Mouse (Mus musculus): ENCODE measurements at regions not wholly inside any gene's neighbourhood (a gene's known extent, or its start where the extent isn't known, plus 50 kb on each side); places are given as distances from the start of the nearest gene placed in this dataset.

- ChIA-PET CTCF (no interaction called here), POLR2A (interaction anchor here in 3 of 4 experiments (0.5 to 6.6 kb wide), 29 partner anchors 9 to 204 kb away, joined by 3 to 55 read pairs (median 4); no protein-coding TSS in a partner anchor)
Observed at GRCm38 (mm10) chr14:76698718-76699402, 142.2 kb upstream of the Serp2 start.

- CTCF ChIA-PET: no interaction called here
- POLR2A ChIA-PET: interaction anchor here in 3 of 4 experiments (0.5 to 6.6 kb wide), 18 partner anchors 11 to 312 kb away, joined by 3 to 55 read pairs (median 3); partner anchors contain the start of gene Serp2 (in 1 of the 3)
Observed at GRCm38 (mm10) chr14:76696729-76697128, 140.0 kb upstream of the Serp2 start.

- CTCF ChIA-PET: interaction anchor here in 1 of 4 experiments (0.6 kb wide), 1 partner anchor 272 kb away, joined by 6 read pairs; no protein-coding TSS in a partner anchor
Observed at GRCm38 (mm10) chr14:76695691-76696355, 139.1 kb upstream of the Serp2 start.

GRCm38 (mm10) chr14:76694894-76695293 is 138.2 kb upstream of the Serp2 start:
- ChIA-PET POLR2A (interaction anchor here in 2 of 4 experiments (0.6 to 6.6 kb wide), 7 partner anchors 9 to 199 kb away, joined by 3 to 55 read pairs (median 7); no protein-coding TSS in a partner anchor), CTCF (no interaction called here)

More at GRCm38 (mm10) chr14:76695691-76696355, 139.1 kb upstream of the Serp2 start:
- POLR2A ChIA-PET: interaction anchor here in 3 of 4 experiments (0.5 to 6.6 kb wide), 17 partner anchors 10 to 313 kb away, joined by 3 to 55 read pairs (median 3); partner anchors contain the start of gene Serp2 (in 1 of the 3)

GRCm38 (mm10) chr14:76693351-76694317 is 136.9 kb upstream of the Serp2 start:
- POLR2A ChIA-PET: interaction anchor here in 3 of 4 experiments (0.7 to 6.6 kb wide), 7 partner anchors 10 to 306 kb away, joined by 3 to 55 read pairs (median 3); no protein-coding TSS in a partner anchor
- CTCF ChIA-PET: interaction anchor here in 1 of 4 experiments (0.7 kb wide), 2 partner anchors 51 to 63 kb away, joined by 6 to 10 read pairs; no protein-coding TSS in a partner anchor

- POLR2A ChIA-PET: interaction anchor here in 2 of 4 experiments (1.1 to 2.8 kb wide), 2 partner anchors 182 to 183 kb away, joined by 5 to 10 read pairs; no protein-coding TSS in a partner anchor
Observed at GRCm38 (mm10) chr14:76687971-76688407, 131.3 kb upstream of the Serp2 start.

GRCm38 (mm10) chr14:76686762-76687453 is 130.2 kb upstream of the Serp2 start:
- CTCF ChIA-PET: no interaction called here

More at GRCm38 (mm10) chr14:76687971-76688407, 131.3 kb upstream of the Serp2 start:
- CTCF ChIA-PET: no interaction called here

GRCm38 (mm10) chr14:76685830-76686761 is 129.4 kb upstream of the Serp2 start:
- ChIA-PET CTCF (interaction anchor here in 1 of 4 experiments (0.6 kb wide), 1 partner anchor 135 kb away, joined by 3 read pairs; no protein-coding TSS in a partner anchor), POLR2A (interaction anchor here in 3 of 4 experiments (0.7 to 3.7 kb wide), 22 partner anchors 8 to 1784 kb away, joined by 3 to 21 read pairs (median 3); no protein-coding TSS in a partner anchor)

More at GRCm38 (mm10) chr14:76686762-76687453, 130.2 kb upstream of the Serp2 start:
- POLR2A ChIA-PET: interaction anchor here in 3 of 4 experiments (0.6 to 3.7 kb wide), 14 partner anchors 9 to 1784 kb away, joined by 3 to 21 read pairs (median 4); no protein-coding TSS in a partner anchor

GRCm38 (mm10) chr14:76684327-76684726 is 127.6 kb upstream of the Serp2 start:
- ChIA-PET CTCF (no interaction called here), POLR2A (interaction anchor here in 2 of 4 experiments (0.6 to 3.7 kb wide), 9 partner anchors 9 to 179 kb away, joined by 3 to 21 read pairs (median 4); no protein-coding TSS in a partner anchor)

- ChIA-PET CTCF (interaction anchor here in 2 of 4 experiments (0.6 to 0.9 kb wide), 2 partner anchors 106 to 182 kb away, joined by 3 to 8 read pairs; no protein-coding TSS in a partner anchor), POLR2A (interaction anchor here (0.6 to 2.6 kb wide), 26 partner anchors 8 to 600 kb away, joined by 3 to 10 read pairs (median 4); no protein-coding TSS in a partner anchor)
Observed at GRCm38 (mm10) chr14:76681581-76682377, 125.1 kb upstream of the Serp2 start.

GRCm38 (mm10) chr14:76678512-76679134 is 121.9 kb upstream of the Serp2 start:
- CTCF ChIA-PET: interaction anchor here in 1 of 4 experiments (0.6 kb wide), 1 partner anchor 15 kb away, joined by 3 read pairs; no protein-coding TSS in a partner anchor
- POLR2A ChIA-PET: interaction anchor here in 2 of 4 experiments (0.8 to 2.1 kb wide), 8 partner anchors 8 to 175 kb away, joined by 3 to 7 read pairs (median 3); no protein-coding TSS in a partner anchor

GRCm38 (mm10) chr14:76674949-76675348 is 118.3 kb upstream of the Serp2 start:
- ChIA-PET POLR2A (interaction anchor here in 2 of 4 experiments (0.9 to 1.9 kb wide), 4 partner anchors 15 to 169 kb away, joined by 3 to 4 read pairs (median 3); no protein-coding TSS in a partner anchor), CTCF (no interaction called here)

- ChIA-PET CTCF (interaction anchor here in 1 of 4 experiments (0.6 kb wide), 1 partner anchor 116 kb away, joined by 3 read pairs; no protein-coding TSS in a partner anchor), POLR2A (interaction anchor here in 3 of 4 experiments (0.6 to 1.6 kb wide), 8 partner anchors 8 to 167 kb away, joined by 3 to 5 read pairs (median 3); no protein-coding TSS in a partner anchor)
Observed at GRCm38 (mm10) chr14:76673671-76674331, 117.1 kb upstream of the Serp2 start.

GRCm38 (mm10) chr14:76672899-76673298 is 116.2 kb upstream of the Serp2 start:
- POLR2A ChIA-PET: interaction anchor here in 2 of 4 experiments (0.8 to 1.6 kb wide), 6 partner anchors 8 to 166 kb away, joined by 3 to 5 read pairs (median 3); no protein-coding TSS in a partner anchor
- CTCF ChIA-PET: no interaction called here

Measured in embryonic stem cell, embryonic (primary cell).